Mouse (Mus musculus) neural tube, embryonic 14.5 days (tissue): ENCODE measurements around the gene Cops4. TPM values are rescaled to one million over a fixed set of nuclear protein-coding genes. Genes with fewer than 3 reads are reported as not detected.

Experiments used
- ATAC-seq: fragments of 200-750 bp; cut with Nextera tagmentation; 2 replicates; pipeline ENCODE4 v1.8.0; 2017; ENCODE audit warnings: low read depth, mild to moderate bottlenecking, moderate TSS enrichment, moderate library complexity
- H3K27ac ChIP-seq: fragments of 300-500 bp; sonication (generic); 2 replicates; pipeline ENCODE4 v1.5.1; 2014; ENCODE audit warnings: low read depth, mild to moderate bottlenecking, control low read depth, low read length, moderate library complexity, mixed read lengths
- H3K27me3 ChIP-seq: fragments of 300-500 bp; sonication (generic); 2 replicates; pipeline ENCODE4 v1.6.1; 2014; ENCODE audit warnings: low read length; ENCODE audit not compliant: control insufficient read depth, insufficient read depth
- H3K36me3 ChIP-seq: fragments of 300-500 bp; sonication (generic); 2 replicates; pipeline ENCODE4 v1.6.1; 2014; ENCODE audit warnings: low read length, mixed read lengths; ENCODE audit not compliant: control insufficient read depth, insufficient read depth
- H3K4me1 ChIP-seq: fragments of 300-500 bp; sonication (generic); 2 replicates; pipeline ENCODE4 v1.6.1; 2014; ENCODE audit warnings: low read length; ENCODE audit not compliant: control insufficient read depth, insufficient read depth
- H3K4me2 ChIP-seq: fragments of 300-500 bp; sonication (generic); 2 replicates; pipeline ENCODE4 v1.6.1; 2014; ENCODE audit warnings: mild to moderate bottlenecking, low read depth, low read length, control low read depth
- H3K4me3 ChIP-seq: fragments of 300-500 bp; sonication (generic); 2 replicates; pipeline ENCODE4 v1.5.1; 2014; ENCODE audit warnings: low read depth, low read length, control low read depth, mixed read lengths
- H3K9ac ChIP-seq: fragments of 300-500 bp; sonication (generic); replicated peaks from 2 replicates; pipeline ENCODE4 v1.6.1; 2014; ENCODE audit warnings: low read depth, mild to moderate bottlenecking, control low read depth, low read length, mixed read lengths
- H3K9me3 ChIP-seq: fragments of 300-500 bp; sonication (generic); 2 replicates; pipeline ENCODE4 v1.6.1; 2016; ENCODE audit warnings: low read length; ENCODE audit not compliant: control insufficient read depth
- WGBS: fragments of 180-500 bp; shearing (Covaris S2); extraction: QIAGEN DNeasy Blood & Tissue Kit; methylation state at CpG from one replicate; pipeline ENCODE4 v1.1.7; 2014; 5-methylcytosine and 5-hydroxymethylcytosine counted together
- polyA plus RNA-seq: library from polyadenylated mRNA; unstranded; fragments of >200 nt; fragmentation: Nextera tagmentation; extraction: Ambion mirVana; gene quantifications from 2 replicates; pipeline ENCODE4 v1.2.1, GENCODE M21; 2014

Gene Cops4
- polyA plus RNA-seq, 1 experiment from 2014 or later, result 188 TPM

GRCm38 (mm10) chr5:100578863-100579411 lies 60.8 kb downstream of the Cops4 start:
- Histone ChIP-seq H3K9me3 (no peaks in the 10 kb centered on the region), H3K36me3 (no peaks in the 10 kb centered on the region), H3K9ac (no peak overlapping the region), H3K27ac (no peak overlapping the region), H3K4me1 (no peaks in the 10 kb centered on the region), H3K27me3 (no peaks in the 10 kb centered on the region), H3K4me3 (no peak overlapping the region), H3K4me2 (no peak overlapping the region)
- ATAC-seq, result no peak
- 93% methylated on average over 5 of the region's 5 CpGs for WGBS

- no peaks in the 10 kb centered on the region for H3K4me1 ChIP-seq
- no peak overlapping the region for H3K27ac ChIP-seq
- 82% methylated on average over 11 of the region's 11 CpGs for WGBS
- ATAC-seq, result no peak
- no peaks in the 10 kb centered on the region for H3K36me3 ChIP-seq
- H3K4me2 ChIP-seq, result no peak overlapping the region
- H3K27me3 ChIP-seq, result no peaks in the 10 kb centered on the region
- no peaks in the 10 kb centered on the region for H3K9me3 ChIP-seq
- H3K9ac ChIP-seq, result no peak overlapping the region
- no peak overlapping the region for H3K4me3 ChIP-seq
These were observed 63.7 kb downstream of the Cops4 start for GRCm38 (mm10) chr5:100581622-100582434.

- Histone ChIP-seq H3K9me3 (no peaks in the 10 kb centered on the region), H3K4me2 (no peak overlapping the region), H3K27me3 (no peaks in the 10 kb centered on the region), H3K4me1 (no peaks in the 10 kb centered on the region), H3K36me3 (no peaks in the 10 kb centered on the region), H3K4me3 (no peak overlapping the region), H3K27ac (no peak overlapping the region), H3K9ac (no peak overlapping the region)
- 96% methylated on average over 5 of the region's 5 CpGs for WGBS
- ATAC-seq, result no peak
These were observed 64.3 kb downstream of the Cops4 start for GRCm38 (mm10) chr5:100582435-100582826.

GRCm38 (mm10) chr5:100583066-100583465 lies 65.0 kb downstream of the Cops4 start:
- Histone ChIP-seq H3K4me3 (no peak overlapping the region), H3K9ac (no peak overlapping the region), H3K27me3 (no peaks in the 10 kb centered on the region), H3K27ac (no peak overlapping the region), H3K36me3 (no peaks in the 10 kb centered on the region), H3K4me2 (no peak overlapping the region), H3K9me3 (no peaks in the 10 kb centered on the region), H3K4me1 (no peaks in the 10 kb centered on the region)
- ATAC-seq, result no peak
- 88% methylated on average over 7 of the region's 7 CpGs for WGBS

GRCm38 (mm10) chr5:100585206-100585644 lies 67.1 kb downstream of the Cops4 start:
- no peaks in the 10 kb centered on the region for H3K27me3 ChIP-seq
- no peaks in the 10 kb centered on the region for H3K36me3 ChIP-seq
- H3K9ac ChIP-seq, result no peak overlapping the region
- 94% methylated on average over 8 of the region's 8 CpGs for WGBS
- H3K4me1 ChIP-seq, result no peaks in the 10 kb centered on the region
- no peak overlapping the region for H3K4me3 ChIP-seq
- no peak for ATAC-seq
- no peak overlapping the region for H3K27ac ChIP-seq
- H3K4me2 ChIP-seq, result no peak overlapping the region
- H3K9me3 ChIP-seq, result no peaks in the 10 kb centered on the region

GRCm38 (mm10) chr5:100585657-100586056 lies 67.5 kb downstream of the Cops4 start:
- Histone ChIP-seq H3K27ac (no peak overlapping the region), H3K4me3 (no peak overlapping the region), H3K36me3 (no peaks in the 10 kb centered on the region), H3K4me1 (no peaks in the 10 kb centered on the region), H3K9ac (no peak overlapping the region), H3K4me2 (no peak overlapping the region), H3K9me3 (no peaks in the 10 kb centered on the region), H3K27me3 (no peaks in the 10 kb centered on the region)
- 85% methylated on average over 3 of the region's 3 CpGs for WGBS
- ATAC-seq, result no peak

- WGBS, result 95% methylated on average over 7 of the region's 7 CpGs
- H3K4me1 ChIP-seq, result no peaks in the 10 kb centered on the region
- no peaks in the 10 kb centered on the region for H3K36me3 ChIP-seq
- H3K9ac ChIP-seq, result no peak overlapping the region
- no peaks in the 10 kb centered on the region for H3K27me3 ChIP-seq
- no peak overlapping the region for H3K4me2 ChIP-seq
- no peak for ATAC-seq
- H3K9me3 ChIP-seq, result no peaks in the 10 kb centered on the region
- H3K27ac ChIP-seq, result no peak overlapping the region
- no peak overlapping the region for H3K4me3 ChIP-seq
These were observed 69.0 kb downstream of the Cops4 start for GRCm38 (mm10) chr5:100587136-100587535.

GRCm38 (mm10) chr5:100587626-100588025 lies 69.5 kb downstream of the Cops4 start:
- Histone ChIP-seq H3K4me2 (no peak overlapping the region), H3K4me3 (no peak overlapping the region), H3K9me3 (no peaks in the 10 kb centered on the region), H3K4me1 (no peaks in the 10 kb centered on the region), H3K9ac (no peak overlapping the region), H3K27ac (no peak overlapping the region), H3K27me3 (no peaks in the 10 kb centered on the region), H3K36me3 (no peaks in the 10 kb centered on the region)
- ATAC-seq, result no peak
- 65% methylated on average over 2 of the region's 2 CpGs for WGBS

GRCm38 (mm10) chr5:100590505-100590904 lies 72.4 kb downstream of the Cops4 start:
- no peak for ATAC-seq
- Histone ChIP-seq H3K27ac (no peak overlapping the region), H3K4me1 (no peaks in the 10 kb centered on the region), H3K9ac (no peak overlapping the region), H3K4me2 (no peak overlapping the region), H3K27me3 (no peaks in the 10 kb centered on the region), H3K4me3 (no peak overlapping the region), H3K9me3 (peaks cover 3% of the 10 kb centered on the region; the same call in 1 of the 2 replicates), H3K36me3 (no peaks in the 10 kb centered on the region)
- WGBS, result 90% methylated on average over 5 of the region's 5 CpGs
